Mouse (Mus musculus): ENCODE measurements around the gene Map3k15. TPM values are rescaled to one million over a fixed set of nuclear protein-coding genes. Genes with fewer than 3 reads are reported as not detected.

Map3k15 gene
- polyA plus RNA-seq, 1 experiment from 2014 or later = 0.37 TPM

- H3K27ac ChIP-seq (replicated peaks) = no peak overlapping the region
- H3K4me1 ChIP-seq = no peaks in the 10 kb centered on the region
- no peak for DNase-seq (ENCODE audit: low spot score)
- no peak overlapping the region for H3K4me3 ChIP-seq
- no peaks in the 10 kb centered on the region for H3K36me3 ChIP-seq
- H3K27me3 ChIP-seq (ENCODE audit: low read depth, poor library complexity, severe bottlenecking) = peaks cover 94% of the 10 kb centered on the region
- no peaks in the 10 kb centered on the region for H3K9me3 ChIP-seq (replicated peaks)
- WGBS = 72% methylated on average over 3 of the region's 3 CpGs
These were observed 12.0 kb upstream of the Map3k15 start for GRCm38 (mm10) chrX:159976243-159976642.

GRCm38 (mm10) chrX:159995808-159996207, 7.6 kb downstream of the Map3k15 start:
- Histone ChIP-seq H3K4me1 (no peaks in the 10 kb centered on the region), H3K27me3 (ENCODE audit: low read depth, poor library complexity, severe bottlenecking) (peaks cover 94% of the 10 kb centered on the region), H3K27ac (replicated peaks) (no peak overlapping the region), H3K36me3 (no peaks in the 10 kb centered on the region), H3K9me3 (replicated peaks) (no peaks in the 10 kb centered on the region), H3K4me3 (no peak overlapping the region)
- DNase-seq (ENCODE audit: low spot score) = no peak
- WGBS = 88% methylated on average over 6 of the region's 6 CpGs

- Histone ChIP-seq H3K36me3 (no peaks in the 10 kb centered on the region), H3K4me1 (no peaks in the 10 kb centered on the region), H3K9me3 (replicated peaks) (no peaks in the 10 kb centered on the region), H3K27me3 (ENCODE audit: low read depth, poor library complexity, severe bottlenecking) (peaks cover 77% of the 10 kb centered on the region), H3K4me3 (no peak overlapping the region), H3K27ac (replicated peaks) (no peak overlapping the region)
- WGBS = 68% methylated on average over 1 of the region's 1 CpGs
- DNase-seq (ENCODE audit: low spot score) = no peak
These were observed 65.1 kb downstream of the Map3k15 start for GRCm38 (mm10) chrX:160053306-160053705.

GRCm38 (mm10) chrX:160054643-160055042, 66.4 kb downstream of the Map3k15 start:
- Histone ChIP-seq H3K36me3 (no peaks in the 10 kb centered on the region), H3K27me3 (ENCODE audit: low read depth, poor library complexity, severe bottlenecking) (peaks cover 67% of the 10 kb centered on the region), H3K9me3 (replicated peaks) (no peaks in the 10 kb centered on the region), H3K27ac (replicated peaks) (no peak overlapping the region), H3K4me3 (no peak overlapping the region), H3K4me1 (no peaks in the 10 kb centered on the region)
- 74% methylated on average over 5 of the region's 5 CpGs for WGBS
- DNase-seq (ENCODE audit: low spot score) = no peak

- Histone ChIP-seq H3K4me1 (no peaks in the 10 kb centered on the region), H3K27ac (replicated peaks) (no peak overlapping the region), H3K36me3 (no peaks in the 10 kb centered on the region), H3K4me3 (no peak overlapping the region), H3K9me3 (replicated peaks) (no peaks in the 10 kb centered on the region), H3K27me3 (ENCODE audit: low read depth, poor library complexity, severe bottlenecking) (peaks cover 50% of the 10 kb centered on the region)
- WGBS = 67% methylated on average over 1 of the region's 1 CpGs
- no peak for DNase-seq (ENCODE audit: low spot score)
These were observed 103.7 kb downstream of the Map3k15 start for GRCm38 (mm10) chrX:160091973-160092372.

- DNase-seq (ENCODE audit: low spot score) = no peak
- H3K27me3 ChIP-seq (ENCODE audit: low read depth, poor library complexity, severe bottlenecking) = peaks cover 85% of the 10 kb centered on the region
- no peaks in the 10 kb centered on the region for H3K9me3 ChIP-seq (replicated peaks)
- no peak overlapping the region for H3K27ac ChIP-seq (replicated peaks)
- 65% methylated on average over 4 of the region's 4 CpGs for WGBS
- no peak overlapping the region for H3K4me3 ChIP-seq
- no peaks in the 10 kb centered on the region for H3K36me3 ChIP-seq
- H3K4me1 ChIP-seq = no peaks in the 10 kb centered on the region
These were observed 119.6 kb downstream of the Map3k15 start for GRCm38 (mm10) chrX:160107817-160108216.

- peaks cover 86% of the 10 kb centered on the region for H3K27me3 ChIP-seq (ENCODE audit: low read depth, poor library complexity, severe bottlenecking)
- peaks cover 7% of the 10 kb centered on the region for H3K36me3 ChIP-seq
- no peaks in the 10 kb centered on the region for H3K9me3 ChIP-seq (replicated peaks)
- no peak for DNase-seq (ENCODE audit: low spot score)
- no peaks in the 10 kb centered on the region for H3K4me1 ChIP-seq
- no peak overlapping the region for H3K27ac ChIP-seq (replicated peaks)
- WGBS = 80% methylated on average over 1 of the region's 1 CpGs
- no peak overlapping the region for H3K4me3 ChIP-seq
These were observed 125.5 kb downstream of the Map3k15 start for GRCm38 (mm10) chrX:160113777-160114176.

GRCm38 (mm10) chrX:160116074-160116473, 127.8 kb downstream of the Map3k15 start:
- no peak overlapping the region for H3K4me3 ChIP-seq
- no peaks in the 10 kb centered on the region for H3K4me1 ChIP-seq
- H3K36me3 ChIP-seq = peaks cover 28% of the 10 kb centered on the region
- no peaks in the 10 kb centered on the region for H3K9me3 ChIP-seq (replicated peaks)
- DNase-seq (ENCODE audit: low spot score) = no peak
- no peak overlapping the region for H3K27ac ChIP-seq (replicated peaks)
- H3K27me3 ChIP-seq (ENCODE audit: low read depth, poor library complexity, severe bottlenecking) = peaks cover 87% of the 10 kb centered on the region

GRCm38 (mm10) chrX:160116658-160117057, 128.4 kb downstream of the Map3k15 start:
- Histone ChIP-seq H3K27me3 (ENCODE audit: low read depth, poor library complexity, severe bottlenecking) (peaks cover 87% of the 10 kb centered on the region), H3K36me3 (peaks cover 33% of the 10 kb centered on the region), H3K4me1 (no peaks in the 10 kb centered on the region), H3K4me3 (no peak overlapping the region), H3K9me3 (replicated peaks) (no peaks in the 10 kb centered on the region), H3K27ac (replicated peaks) (no peak overlapping the region)
- WGBS = 89% methylated on average over 3 of the region's 3 CpGs
- DNase-seq (ENCODE audit: low spot score) = peak; percentile 52

GRCm38 (mm10) chrX:160134136-160134843, 146.1 kb downstream of the Map3k15 start:
- H3K36me3 ChIP-seq = peaks cover 34% of the 10 kb centered on the region
- H3K4me3 ChIP-seq = peak overlapping the region; percentile 74; the same call in 1 of the 2 replicates
- WGBS = 81% methylated on average over 11 of the region's 11 CpGs
- H3K27ac ChIP-seq (replicated peaks) = no peak overlapping the region
- peaks cover 73% of the 10 kb centered on the region for H3K27me3 ChIP-seq (ENCODE audit: low read depth, poor library complexity, severe bottlenecking)
- no peaks in the 10 kb centered on the region for H3K9me3 ChIP-seq (replicated peaks)
- no peak for DNase-seq (ENCODE audit: low spot score)
- peaks cover 23% of the 10 kb centered on the region for H3K4me1 ChIP-seq

- peak; percentile 24 for DNase-seq (ENCODE audit: low spot score)
- WGBS = 33% methylated on average over 6 of the region's 6 CpGs
These were observed 147.5 kb downstream of the Map3k15 start for GRCm38 (mm10) chrX:160135719-160136118.

GRCm38 (mm10) chrX:160136153-160136552, 147.9 kb downstream of the Map3k15 start:
- 27% methylated on average over 5 of the region's 5 CpGs for WGBS

More at GRCm38 (mm10) chrX:160135719-160136118, 147.5 kb downstream of the Map3k15 start:
- Histone ChIP-seq H3K9me3 (replicated peaks) (no peaks in the 10 kb centered on the region), H3K27me3 (ENCODE audit: low read depth, poor library complexity, severe bottlenecking) (peaks cover 83% of the 10 kb centered on the region), H3K27ac (replicated peaks) (peak overlapping the region; percentile 64), H3K36me3 (peaks cover 20% of the 10 kb centered on the region), H3K4me3 (peak overlapping the region; percentile 74), H3K4me1 (peaks cover 23% of the 10 kb centered on the region)

GRCm38 (mm10) chrX:160137177-160137860, 149.1 kb downstream of the Map3k15 start:
- 27% methylated on average over 18 of the region's 18 CpGs for WGBS
- peak overlapping the region; percentile 74 for H3K4me3 ChIP-seq
- H3K27ac ChIP-seq (replicated peaks) = peak overlapping the region; percentile 92

More at GRCm38 (mm10) chrX:160136153-160136552, 147.9 kb downstream of the Map3k15 start:
- Histone ChIP-seq H3K4me1 (peaks cover 23% of the 10 kb centered on the region), H3K4me3 (peak overlapping the region; percentile 74), H3K36me3 (peaks cover 16% of the 10 kb centered on the region), H3K27ac (replicated peaks) (peak overlapping the region; percentile 64), H3K27me3 (ENCODE audit: low read depth, poor library complexity, severe bottlenecking) (peaks cover 87% of the 10 kb centered on the region), H3K9me3 (replicated peaks) (no peaks in the 10 kb centered on the region)
- DNase-seq (ENCODE audit: low spot score) = peak; percentile 15

More at GRCm38 (mm10) chrX:160137177-160137860, 149.1 kb downstream of the Map3k15 start:
- peaks cover 82% of the 10 kb centered on the region for H3K27me3 ChIP-seq (ENCODE audit: low read depth, poor library complexity, severe bottlenecking)
- H3K9me3 ChIP-seq (replicated peaks) = no peaks in the 10 kb centered on the region
- H3K4me1 ChIP-seq = peaks cover 23% of the 10 kb centered on the region
- H3K36me3 ChIP-seq = peaks cover 6% of the 10 kb centered on the region
- DNase-seq (ENCODE audit: low spot score) = no peak

Data from midbrain, embryonic 10.5 days (tissue).